Mouse (Mus musculus): ENCODE data around the gene BC005537.
A peak's percentile ranks its signal among the peaks of the same experiment; 100 is the strongest.
"Not testable (repeated sequence)": the region's sequence is repeated elsewhere in the genome, so short reads cannot be mapped to it uniquely, and the experiment has no call there.

The BC005537 gene

DNA sequence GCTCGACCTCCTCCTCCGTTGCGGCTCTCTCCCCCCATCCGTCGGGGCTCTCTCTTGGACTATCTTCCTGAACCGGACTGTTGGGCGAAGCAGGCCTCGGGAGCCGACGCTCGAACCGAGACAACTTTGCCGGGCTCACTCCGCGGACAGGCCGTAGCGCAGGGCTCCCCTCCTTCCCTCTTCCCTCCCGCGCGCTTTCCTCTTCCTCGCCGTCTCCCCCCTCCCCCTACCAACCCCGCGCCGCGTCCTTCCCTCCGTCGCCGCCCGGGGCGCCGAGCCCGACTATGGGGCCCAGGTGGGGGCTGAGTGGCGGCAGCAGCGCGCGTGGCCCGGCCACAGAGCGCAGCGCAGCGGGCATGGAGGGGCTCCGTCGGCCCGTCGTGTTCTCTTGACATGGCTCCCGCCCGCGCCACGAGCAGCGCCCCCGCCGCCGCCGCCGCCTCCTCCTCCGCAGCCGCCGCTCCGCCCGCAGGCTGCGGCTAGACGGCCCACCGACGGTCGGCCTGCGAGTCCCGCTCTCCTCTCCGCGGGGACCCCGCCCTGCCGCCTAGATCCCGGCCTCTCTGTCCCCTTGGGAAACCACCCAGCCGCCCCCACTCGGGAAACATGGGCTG lies at the start of gene BC005537:
Gene BC005537, plus strand, starts transcription at position 350 of the 614 bp plus-strand sequence.
- DNase-seq (ENCODE audit: low spot score) = peak; percentile 19

DNA sequence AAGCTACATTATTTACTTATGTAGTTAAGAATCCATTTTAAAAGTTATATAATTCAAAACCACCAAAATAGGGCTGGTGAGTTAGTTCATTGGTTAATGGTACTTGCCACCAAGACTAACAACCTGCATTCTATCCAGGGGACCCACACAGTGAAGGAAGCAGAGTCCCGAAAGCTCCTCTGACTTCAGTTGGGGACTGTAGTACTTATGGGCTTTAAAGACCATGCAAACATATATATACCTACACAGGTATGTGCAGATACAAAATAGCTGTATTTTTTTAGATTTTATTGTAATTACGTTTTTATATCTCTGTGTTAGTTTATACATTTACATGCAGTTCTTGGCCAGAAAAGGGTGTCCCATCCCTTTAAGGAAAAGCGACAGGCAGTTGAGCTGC lies 44.7 kb upstream of the BC005537 start:
- DNase-seq (ENCODE audit: low spot score) = no peak

DNA sequence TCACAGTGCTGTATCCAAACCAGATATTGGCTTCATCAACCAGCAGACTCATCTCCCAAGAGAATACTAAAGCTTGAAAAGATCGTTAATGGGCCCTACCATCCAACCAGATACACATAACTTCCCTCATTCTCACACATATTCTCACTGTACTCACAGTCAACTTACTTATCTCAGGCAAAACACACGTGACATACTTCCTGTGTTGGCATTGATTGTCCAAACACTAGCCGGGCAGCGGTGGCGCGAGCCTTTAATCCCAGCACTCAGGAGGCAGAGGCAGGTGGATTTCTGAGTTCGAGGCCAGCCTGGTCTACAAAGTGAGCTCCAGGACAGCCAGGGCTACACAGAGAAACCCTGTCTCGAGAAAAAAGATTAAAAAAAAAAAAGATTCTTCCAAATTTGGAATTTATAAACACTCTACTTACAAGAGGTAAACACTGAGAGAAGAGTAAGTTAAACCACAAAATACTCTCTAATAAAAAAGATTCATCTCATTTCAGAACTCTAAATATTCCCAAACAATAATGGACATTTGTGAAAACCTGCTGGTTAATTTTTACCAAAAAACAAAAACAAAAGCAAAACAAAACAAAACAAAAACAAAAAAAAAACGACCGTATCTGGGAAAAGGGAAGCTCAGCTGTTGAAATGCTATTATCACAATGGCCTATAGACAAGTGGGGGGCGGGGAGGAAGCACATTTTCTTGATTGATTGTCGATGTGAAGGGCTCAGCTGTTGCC lies 43.5 kb upstream of the BC005537 start:
- no peak for DNase-seq (ENCODE audit: low spot score)

DNA sequence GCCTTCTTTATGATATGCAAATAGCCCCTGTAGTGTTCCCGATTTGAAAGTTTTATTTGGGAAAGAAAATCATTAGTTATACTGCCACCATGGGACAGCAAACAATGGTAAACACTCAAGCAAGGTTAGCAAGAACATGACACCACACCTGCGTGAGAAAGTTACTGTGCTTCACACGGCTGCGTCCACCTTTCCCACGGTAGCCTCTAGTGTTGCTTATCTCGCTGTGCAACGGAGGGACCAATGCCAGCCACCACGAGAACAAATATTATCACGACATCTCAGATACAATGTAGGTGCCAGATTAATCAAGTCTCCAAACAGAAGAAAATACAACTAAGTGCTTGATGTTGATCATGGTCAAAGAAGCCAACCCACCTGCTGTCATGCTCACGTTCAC lies 42.0 kb upstream of the BC005537 start:
- DNase-seq (ENCODE audit: low spot score) = peak; percentile 20

DNA sequence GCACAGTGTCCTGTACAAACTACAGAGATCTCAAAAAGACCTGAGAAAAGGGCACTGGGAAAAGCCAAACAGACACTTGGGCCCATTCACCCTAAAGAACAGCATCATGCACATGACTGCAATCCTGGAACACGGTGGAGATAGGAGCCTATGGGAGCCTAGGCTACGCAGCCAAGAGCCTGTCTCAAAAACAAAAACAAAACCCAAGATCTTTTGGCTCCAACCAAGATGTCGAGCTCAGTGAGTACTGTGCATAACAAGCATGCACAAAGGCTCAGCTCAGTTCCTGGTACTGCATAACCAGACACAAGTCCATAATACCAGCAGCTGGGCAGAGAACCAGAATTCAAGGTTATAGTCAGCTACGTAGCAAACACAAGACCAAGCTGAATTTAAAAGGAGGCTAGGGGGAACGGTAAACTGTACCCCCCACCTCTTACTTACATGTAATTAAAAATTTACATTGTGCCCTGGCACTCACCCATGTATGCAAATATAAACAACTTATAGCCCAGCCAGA lies 41.0 kb upstream of the BC005537 start:
- DNase-seq (ENCODE audit: low spot score) = no peak

DNA sequence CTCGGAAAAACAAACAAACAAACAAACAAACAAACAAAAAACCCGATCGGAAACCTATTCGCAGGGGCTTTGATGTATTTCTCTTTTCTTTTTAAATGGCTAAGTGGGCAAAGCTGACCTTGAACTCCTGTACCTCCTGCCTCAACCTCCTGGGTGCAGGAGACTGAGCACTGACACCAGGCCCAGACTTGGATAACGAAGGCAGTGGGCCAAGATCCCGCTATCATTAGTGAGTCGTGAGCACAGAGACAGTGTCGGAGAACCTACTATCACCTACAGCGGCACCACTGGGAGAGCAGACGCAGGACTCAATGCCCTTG lies 40.4 kb upstream of the BC005537 start:
- no peak for DNase-seq (ENCODE audit: low spot score)

DNA sequence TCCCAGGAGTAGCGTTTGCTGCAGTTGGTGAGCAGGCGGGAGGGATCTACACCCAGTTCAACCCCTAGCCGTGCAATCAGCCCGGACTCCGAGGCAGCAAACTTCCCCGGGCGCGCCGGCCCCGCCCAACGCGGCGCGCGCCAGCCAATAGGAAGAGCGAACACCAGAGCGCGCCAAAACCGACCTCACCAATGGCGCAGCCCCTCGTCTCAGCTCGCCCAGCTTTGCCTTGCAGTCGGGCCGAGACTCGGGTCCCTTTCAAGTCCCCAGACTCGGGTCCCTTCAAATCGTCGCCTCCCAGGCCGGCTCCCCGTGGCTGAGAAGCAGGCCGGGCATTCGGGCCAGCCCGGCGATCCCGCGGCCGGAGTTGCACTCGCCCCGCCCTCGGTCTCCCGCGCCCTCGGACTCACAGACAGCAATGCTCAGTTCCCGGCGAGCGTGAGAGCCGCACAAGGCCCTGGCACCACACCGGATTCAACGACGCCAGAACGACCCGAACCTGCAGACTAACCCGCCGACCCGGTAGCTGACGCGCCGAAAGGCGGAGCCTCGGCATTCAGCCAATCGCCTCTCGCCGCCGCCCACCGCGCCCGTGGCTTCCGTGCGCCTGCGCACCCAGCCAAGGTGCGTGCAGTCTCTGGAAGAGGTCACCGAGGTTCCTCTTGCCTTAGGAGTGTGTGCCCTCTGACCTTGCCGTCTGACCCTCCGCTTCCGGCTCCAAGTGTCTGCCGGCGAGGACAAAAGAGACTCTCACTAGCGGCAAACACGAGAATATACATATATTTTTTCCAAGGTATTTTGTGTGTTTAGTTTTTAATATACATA lies 39.8 kb upstream of the BC005537 start, which contains the start of gene Gmnn:
Gene Gmnn, minus strand, starts transcription at position 521 of the 825 bp plus-strand sequence.
- peak; percentile 87 for DNase-seq (ENCODE audit: low spot score)

DNA sequence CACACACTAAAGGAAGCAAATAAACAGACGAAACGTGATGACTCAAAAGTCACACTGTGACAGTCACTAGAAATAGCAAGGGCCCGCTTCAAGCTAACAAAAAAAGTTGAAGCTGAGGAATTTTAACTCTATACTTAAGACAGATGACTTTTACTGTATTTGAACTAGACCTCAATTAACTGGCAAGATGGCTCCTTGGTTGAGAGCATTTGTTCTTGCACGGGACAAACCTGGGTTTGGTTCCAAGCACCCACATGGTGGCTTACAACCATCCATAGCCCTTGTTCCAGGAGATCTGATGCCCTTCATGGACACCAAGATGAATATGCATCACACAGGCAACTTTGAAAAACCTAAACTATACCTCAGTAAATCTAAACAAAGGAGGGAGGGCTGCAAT lies 39.2 kb upstream of the BC005537 start:
- no peak for DNase-seq (ENCODE audit: low spot score)

DNA sequence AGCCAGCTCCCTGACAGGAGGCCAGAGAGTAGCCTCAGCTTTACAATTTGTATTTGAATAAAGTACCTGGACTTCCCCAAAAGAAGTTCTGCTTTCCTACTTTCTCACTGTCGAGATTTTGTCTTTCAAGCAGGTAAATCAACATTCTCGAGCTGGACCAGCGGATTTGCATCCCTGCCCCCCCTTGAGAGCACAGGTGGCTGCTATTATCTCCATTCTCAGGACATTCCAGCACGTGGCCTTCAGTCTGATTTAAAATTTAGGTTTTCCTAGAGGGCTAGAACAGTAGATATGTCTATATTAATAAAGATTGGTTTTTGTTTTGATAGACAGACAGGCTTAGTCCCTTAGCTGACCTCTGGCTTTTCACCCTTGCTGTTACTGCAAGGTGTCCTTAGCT lies 33.6 kb upstream of the BC005537 start:
- DNase-seq (ENCODE audit: low spot score) = not testable (repeated sequence)

DNA sequence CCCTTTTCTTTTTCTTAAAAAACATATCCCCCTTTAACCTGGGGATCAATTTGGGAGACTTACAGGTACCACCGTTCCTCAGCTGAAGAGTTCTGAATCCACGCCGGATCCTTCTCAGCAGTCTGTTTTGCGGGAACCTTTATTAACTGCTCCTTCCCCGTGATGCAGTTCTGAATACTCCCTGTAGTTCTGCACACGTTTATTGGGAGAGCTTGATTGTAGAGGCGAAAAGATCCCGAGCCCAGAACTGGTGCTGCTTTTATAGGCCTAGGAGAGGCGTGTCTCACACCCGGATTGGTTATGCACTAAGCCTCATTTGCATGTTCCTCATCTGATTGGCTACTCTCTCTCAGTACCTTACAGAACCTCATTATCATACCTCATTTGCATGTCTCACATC lies 30.0 kb upstream of the BC005537 start:
- DNase-seq (ENCODE audit: low spot score) = not testable (repeated sequence)

DNA sequence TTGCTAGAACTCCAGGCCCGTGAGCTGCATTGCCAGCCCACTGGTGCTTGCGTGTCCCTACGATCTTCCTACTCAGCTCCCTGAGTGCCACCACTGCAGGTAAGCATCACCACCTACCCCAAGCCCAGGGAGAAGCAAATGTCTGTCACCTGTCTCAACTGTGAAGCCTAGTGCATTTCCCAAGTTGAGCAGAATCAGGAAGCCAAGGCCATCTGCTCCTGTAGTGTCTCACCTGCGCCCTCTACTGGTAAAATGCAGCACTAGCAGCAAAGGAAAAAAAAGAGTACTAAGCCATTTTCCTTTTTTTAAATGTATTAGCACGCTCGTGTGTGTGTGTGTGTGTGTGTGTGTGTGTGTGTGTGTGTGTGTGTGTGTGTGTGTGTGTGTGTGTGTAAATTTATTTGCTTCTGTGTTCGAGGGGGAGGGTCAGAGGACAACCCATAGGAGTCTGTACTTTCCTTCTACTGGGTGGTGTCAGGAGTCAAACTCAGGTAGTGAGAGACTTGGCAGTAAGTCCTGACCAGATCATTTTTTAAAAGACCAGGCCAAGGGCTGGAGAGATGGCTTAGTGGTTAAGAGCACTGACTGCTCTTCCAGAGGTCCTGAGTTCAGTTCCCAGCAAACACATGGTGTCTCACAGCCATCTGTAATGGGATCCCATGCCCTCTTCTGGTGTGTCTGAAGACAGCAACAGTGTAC lies 25.2 kb upstream of the BC005537 start:
- peak; percentile 71 for DNase-seq (ENCODE audit: low spot score)

DNA sequence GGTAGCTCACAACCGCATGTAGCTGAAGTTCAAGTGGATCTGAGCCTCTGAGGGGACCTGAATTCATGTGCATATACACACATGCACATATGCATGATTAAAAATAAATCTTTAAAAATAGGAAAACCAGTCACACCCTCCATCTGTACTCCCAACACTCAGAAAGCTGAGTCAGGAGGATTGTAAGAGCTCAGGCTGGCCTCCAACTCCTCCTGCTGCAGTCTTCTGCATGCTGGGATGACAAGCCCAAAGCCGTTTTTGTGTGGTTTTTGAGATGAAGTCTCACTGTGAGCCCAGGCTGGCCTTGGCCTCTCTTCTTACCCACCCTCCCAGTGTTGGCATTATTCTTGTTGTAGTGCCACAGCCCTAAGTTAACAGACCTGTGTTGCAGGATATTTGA lies 23.4 kb upstream of the BC005537 start:
- DNase-seq (ENCODE audit: low spot score) = no peak

DNA sequence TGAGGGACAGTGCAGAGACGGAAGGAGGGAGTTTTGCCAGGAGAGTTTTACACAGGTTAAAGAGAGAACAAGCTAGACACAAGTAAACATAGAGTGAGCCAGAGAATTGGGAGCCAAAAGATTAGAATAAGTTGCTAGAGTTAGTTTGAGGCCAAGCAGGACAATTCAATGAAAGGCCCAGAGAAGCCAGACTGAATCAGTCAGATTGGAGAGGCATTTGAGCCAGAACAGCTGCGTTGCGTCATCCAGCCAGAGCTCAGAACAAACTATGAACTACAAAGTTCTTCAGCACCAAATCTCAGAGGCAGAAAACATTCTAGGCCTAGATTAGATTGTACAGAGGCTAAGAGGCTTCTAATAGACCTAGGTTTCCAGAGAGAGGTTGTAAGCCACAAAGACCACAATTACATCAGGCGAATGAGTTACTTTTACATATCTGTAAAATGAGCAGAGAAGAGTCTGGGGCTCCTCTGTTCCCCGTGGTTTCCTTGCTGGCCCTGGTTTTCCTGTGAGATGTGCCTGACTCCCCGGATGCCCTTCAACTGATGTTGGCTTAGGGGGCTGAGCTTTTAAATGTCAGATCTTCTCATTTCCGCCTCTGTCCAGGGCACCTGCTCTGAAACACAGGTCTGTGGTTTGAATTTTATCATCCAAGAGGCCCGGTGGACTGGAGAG lies 22.6 kb upstream of the BC005537 start:
- no peak for DNase-seq (ENCODE audit: low spot score)

DNA sequence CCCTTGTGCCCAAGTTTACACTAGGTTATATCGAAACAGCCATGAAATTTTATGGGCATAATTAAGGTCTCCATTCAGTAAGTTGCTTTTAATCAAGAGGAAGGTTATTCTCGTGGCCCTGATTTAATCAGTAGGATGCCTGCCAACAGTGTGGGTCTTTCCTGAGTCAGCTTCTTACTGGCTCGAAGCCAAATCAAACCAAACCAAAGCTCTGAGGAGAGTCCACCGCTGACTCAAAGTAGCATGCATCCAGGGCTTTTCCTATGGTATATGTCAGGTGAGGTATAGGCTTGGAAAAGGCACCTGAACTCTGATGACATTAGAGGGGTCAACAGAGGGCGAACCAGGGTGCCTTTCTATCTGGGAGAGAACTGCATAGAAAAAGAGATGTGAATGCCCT lies 19.5 kb upstream of the BC005537 start:
- DNase-seq (ENCODE audit: low spot score) = no peak

DNA sequence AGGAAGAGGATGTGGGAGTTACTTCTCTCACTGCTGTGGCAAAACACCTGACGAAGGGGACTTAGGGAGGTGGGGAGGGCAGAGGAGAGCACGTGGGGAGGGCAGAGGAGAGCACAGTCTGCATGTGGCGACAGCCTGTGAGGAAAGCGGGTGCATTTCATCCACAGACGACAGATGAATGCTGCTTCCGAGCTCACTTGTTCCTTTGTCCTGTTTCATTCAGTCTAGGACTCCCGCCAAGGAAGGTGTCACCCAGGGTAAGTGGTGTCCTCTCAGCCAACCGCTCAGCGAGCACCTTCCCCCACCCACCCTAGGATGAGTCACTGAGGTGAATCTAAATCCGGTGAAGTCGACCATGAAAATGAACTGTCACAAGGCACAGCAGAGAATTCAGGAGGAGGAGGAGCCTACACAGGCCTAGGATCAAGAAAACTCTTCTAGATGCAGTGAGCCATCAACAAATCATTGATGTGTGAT lies 15.4 kb upstream of the BC005537 start:
- no peak for DNase-seq (ENCODE audit: low spot score)

DNA sequence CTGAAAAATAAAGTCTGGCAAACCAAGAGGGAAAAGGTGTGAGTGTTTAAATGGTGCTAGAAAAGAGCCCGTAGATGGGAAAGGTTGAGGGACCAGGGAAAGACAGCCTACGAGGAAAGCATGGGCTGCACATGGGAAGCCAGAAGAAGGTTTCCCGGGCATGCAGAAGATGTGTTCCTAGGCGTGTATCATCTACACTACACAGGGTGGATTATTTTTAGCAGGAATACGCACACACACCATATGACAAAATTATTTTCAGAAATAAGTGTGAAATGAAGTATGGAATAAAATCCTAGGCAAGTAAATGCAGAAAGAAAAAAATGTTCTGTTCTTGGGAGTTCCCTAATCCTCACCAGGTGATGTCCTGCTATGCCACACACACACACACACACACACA lies 14.0 kb upstream of the BC005537 start:
- no peak for DNase-seq (ENCODE audit: low spot score)

DNA sequence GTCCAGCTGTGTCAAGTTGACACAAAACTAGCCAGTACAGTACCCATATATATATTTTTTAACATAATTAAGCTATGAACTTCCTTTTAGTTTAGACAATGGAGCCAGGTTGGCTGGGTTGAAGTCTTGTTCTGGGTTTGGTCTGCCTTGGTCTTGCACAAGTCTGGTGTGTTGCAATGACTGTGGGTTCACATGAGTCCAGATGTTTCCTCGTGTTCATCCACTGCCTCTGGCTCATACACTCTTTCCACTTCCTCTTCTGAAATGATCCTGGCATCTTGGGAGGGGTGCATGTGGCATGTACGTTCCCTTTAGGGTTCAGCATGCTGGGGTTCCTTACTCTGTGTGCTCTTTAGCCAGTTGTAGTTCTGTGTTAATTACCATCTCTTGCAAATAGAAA lies 10.1 kb upstream of the BC005537 start:
- DNase-seq (ENCODE audit: low spot score) = peak; percentile 63

DNA sequence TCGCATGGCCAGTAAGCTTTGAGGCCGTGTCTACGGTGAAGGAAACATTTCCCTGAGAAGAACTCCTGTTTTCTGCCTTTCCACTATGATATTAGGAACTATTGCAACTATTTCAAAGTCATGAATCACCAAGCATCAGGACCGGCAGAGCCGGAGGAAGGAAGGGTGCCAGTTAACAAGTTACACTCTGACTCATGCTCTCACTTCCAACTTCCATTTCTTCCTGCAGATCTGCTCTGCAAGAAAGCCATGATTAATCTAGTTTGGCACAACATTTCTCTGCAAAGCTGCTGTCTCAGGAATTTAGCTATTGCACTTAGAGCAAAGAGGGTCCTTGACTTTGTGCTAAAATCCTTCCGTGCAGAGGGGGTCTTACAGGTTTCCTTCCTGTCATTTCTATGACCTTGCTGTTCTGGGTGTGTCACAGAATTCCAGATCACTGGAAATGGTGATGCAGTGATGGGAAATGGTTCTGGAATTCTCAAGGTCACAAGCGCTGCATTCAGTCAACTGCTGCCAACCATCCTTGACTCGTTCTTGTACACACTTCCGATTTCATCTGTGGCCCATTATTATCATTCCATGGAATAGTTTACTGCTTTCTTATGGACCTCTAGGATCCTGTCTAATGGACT lies 8.9 kb upstream of the BC005537 start:
- no peak for DNase-seq (ENCODE audit: low spot score)

DNA sequence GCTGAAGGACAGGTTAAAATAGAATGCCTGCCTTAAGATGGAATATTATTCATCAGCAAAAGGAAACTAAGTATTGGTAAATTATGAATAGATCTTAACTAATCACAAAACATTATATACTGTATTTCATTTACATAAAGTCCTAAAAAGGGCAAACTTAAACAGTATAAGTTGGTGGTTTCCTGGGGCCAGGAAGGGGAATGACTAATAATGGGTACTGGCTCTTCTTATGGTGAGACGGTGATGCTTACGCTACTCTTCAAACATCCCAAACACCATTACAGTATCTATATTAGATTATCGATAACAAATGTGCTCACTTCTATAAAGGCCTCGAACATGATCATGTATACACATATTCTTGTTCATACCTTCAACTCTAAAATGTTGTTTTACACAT lies 2.8 kb upstream of the BC005537 start:
- no peak for DNase-seq (ENCODE audit: low spot score)

DNA sequence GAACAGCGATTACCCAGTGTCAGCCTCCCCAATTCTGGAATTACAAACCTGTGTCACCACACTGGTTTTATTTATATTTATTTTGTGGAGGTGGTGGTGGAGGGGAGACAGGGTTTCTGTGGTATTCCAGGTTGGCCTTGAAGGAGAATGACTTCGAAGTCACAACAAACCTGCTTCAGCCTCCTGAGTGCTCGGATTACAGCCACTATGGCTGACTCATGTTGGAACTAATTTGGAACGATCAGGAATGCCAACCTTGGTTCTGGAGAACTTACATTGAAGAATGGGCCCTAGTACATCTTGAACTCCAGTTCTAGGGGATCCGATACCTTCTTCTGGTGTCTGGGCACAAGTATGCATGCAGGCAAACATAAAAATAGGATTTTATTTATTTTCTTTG lies 2.1 kb upstream of the BC005537 start:
- DNase-seq (ENCODE audit: low spot score) = no peak
